Mouse (Mus musculus): ENCODE results near the gene Efnb3.

- TF ChIP-seq POLR2A (IDR thresholded peaks at IDR 0.05; ENCODE audit: insufficient read length, low read depth) (no peak), USF1 (IDR thresholded peaks at IDR 0.05; ENCODE audit: low read depth) (no peak), CEBPB (IDR thresholded peaks at IDR 0.05; ENCODE audit: insufficient read depth, poor library complexity, severe bottlenecking) (no peak), MYOD1 (IDR thresholded peaks at IDR 0.05; ENCODE audit: control insufficient read depth in 1 of 3, insufficient read length in 2 of 3, low read depth in 2 of 3) (no peak), MAX (IDR thresholded peaks at IDR 0.05; ENCODE audit: low read depth) (no peak), SRF (IDR thresholded peaks at IDR 0.05; ENCODE audit: control insufficient read depth, insufficient read length, low read depth) (no peak), REST (IDR thresholded peaks at IDR 0.05; ENCODE audit: insufficient read depth, insufficient read length) (no peak), E2F4 (IDR thresholded peaks at IDR 0.05; ENCODE audit: insufficient read depth) (no peak), TCF12 (IDR thresholded peaks at IDR 0.05; ENCODE audit: insufficient read depth, poor library complexity, severe bottlenecking) (no peak), POLR2AphosphoS2 (IDR thresholded peaks at IDR 0.05; ENCODE audit: insufficient read length, low read depth) (no peak), MYOG (IDR thresholded peaks at IDR 0.05; ENCODE audit: control insufficient read depth in 1 of 3, insufficient read depth in 1 of 3, insufficient read length in 2 of 3, low read depth in 2 of 3) (no peak), TCF3 (IDR thresholded peaks at IDR 0.05; ENCODE audit: insufficient read length, low read depth) (no peak)
Measured at GRCm38 (mm10) chr11:69606832-69607231, 46.8 kb upstream of the Efnb3 start.

Data from myocyte (in vitro differentiated cells).